Mouse (Mus musculus) hindbrain, embryonic 10.5 days (tissue): ENCODE results near the gene Pde6g. TPM values are rescaled to one million over a fixed set of nuclear protein-coding genes. Genes with fewer than 3 reads are reported as not detected.

ENCODE experiments used
- DNase-seq: peaks from one replicate; pipeline ENCODE4 v3.0.0-alpha.2; 2017; ENCODE audit warnings: low spot score
- H3K27ac ChIP-seq: fragments of 300-500 bp; sonication (generic); 2 replicates; pipeline ENCODE4 v1.5.1; 2016; ENCODE audit warnings: mild to moderate bottlenecking, moderate library complexity
- H3K27me3 ChIP-seq: fragments of 300-500 bp; sonication (generic); 2 replicates; pipeline ENCODE4 v1.6.1; 2016; ENCODE audit warnings: mild to moderate bottlenecking; ENCODE audit not compliant: poor library complexity, insufficient read depth, severe bottlenecking
- H3K36me3 ChIP-seq: fragments of 300-500 bp; sonication (generic); 2 replicates; pipeline ENCODE4 v1.6.1; 2016; ENCODE audit warnings: mild to moderate bottlenecking, moderate library complexity
- H3K4me1 ChIP-seq: fragments of 300-500 bp; sonication (generic); replicated peaks from 2 replicates; pipeline ENCODE4 v1.6.1; 2016; ENCODE audit warnings: mild to moderate bottlenecking
- H3K4me3 ChIP-seq: fragments of 300-500 bp; sonication (generic); 2 replicates; pipeline ENCODE4 v1.5.1; 2016; ENCODE audit warnings: mild to moderate bottlenecking, moderate library complexity
- H3K9me3 ChIP-seq: fragments of 300-500 bp; sonication (generic); 2 replicates; pipeline ENCODE4 v1.6.1; 2016; ENCODE audit warnings: mild to moderate bottlenecking, moderate library complexity
- WGBS: fragments of 180-500 bp; shearing (Covaris S2); methylation state at CpG from one replicate; pipeline ENCODE4 v1.1.7; 2016; 5-methylcytosine and 5-hydroxymethylcytosine counted together
- polyA plus RNA-seq: library from polyadenylated mRNA; unstranded; fragments of >200 nt; fragmentation: Nextera tagmentation; extraction: Ambion mirVana; gene quantifications from 2 replicates; pipeline ENCODE4 v1.2.1, GENCODE M21; 2016

Pde6g gene
- polyA plus RNA-seq, 1 experiment from 2014 or later, result 0.31 TPM

GRCm38 (mm10) chr11:120490291-120491046 is 37.2 kb upstream of the Pde6g start:
- Histone ChIP-seq H3K27ac (peak overlapping the region; percentile 94), H3K9me3 (no peaks in the 10 kb centered on the region), H3K4me1 (peaks cover 57% of the 10 kb centered on the region), H3K27me3 (no peaks in the 10 kb centered on the region), H3K36me3 (peaks cover 65% of the 10 kb centered on the region), H3K4me3 (peak overlapping the region; percentile 96)
- 40% methylated on average over 4 of the region's 4 CpGs for WGBS
- DNase-seq, result no peak

GRCm38 (mm10) chr11:120489054-120489761 is 35.9 kb upstream of the Pde6g start:
- DNase-seq, result peak; percentile 68
- H3K4me1 ChIP-seq, result peaks cover 64% of the 10 kb centered on the region
- peak overlapping the region; percentile 18 for H3K4me3 ChIP-seq
- H3K27ac ChIP-seq, result peak overlapping the region; percentile 60; the same call in 1 of the 2 replicates
- WGBS, result 66% methylated on average over 4 of the region's 4 CpGs
- H3K36me3 ChIP-seq, result peaks cover 53% of the 10 kb centered on the region
- H3K27me3 ChIP-seq, result no peaks in the 10 kb centered on the region
- H3K9me3 ChIP-seq, result no peaks in the 10 kb centered on the region

GRCm38 (mm10) chr11:120488516-120488915 is 35.2 kb upstream of the Pde6g start:
- Histone ChIP-seq H3K4me1 (peaks cover 64% of the 10 kb centered on the region), H3K36me3 (peaks cover 51% of the 10 kb centered on the region), H3K27me3 (no peaks in the 10 kb centered on the region), H3K9me3 (no peaks in the 10 kb centered on the region), H3K27ac (no peak overlapping the region), H3K4me3 (peak overlapping the region; percentile 9; the same call in 1 of the 2 replicates)
- WGBS, result 83% methylated on average over 4 of the region's 4 CpGs
- no peak for DNase-seq

GRCm38 (mm10) chr11:120485251-120485650 is 32.0 kb upstream of the Pde6g start:
- H3K36me3 ChIP-seq, result peaks cover 83% of the 10 kb centered on the region
- DNase-seq, result no peak
- peak overlapping the region; percentile 97 for H3K27ac ChIP-seq
- no peaks in the 10 kb centered on the region for H3K27me3 ChIP-seq
- H3K9me3 ChIP-seq, result no peaks in the 10 kb centered on the region
- H3K4me1 ChIP-seq, result peaks cover 34% of the 10 kb centered on the region
- peak overlapping the region; percentile 99 for H3K4me3 ChIP-seq
- WGBS, result 15% methylated on average over 10 of the region's 10 CpGs

GRCm38 (mm10) chr11:120484265-120484981 is 31.1 kb upstream of the Pde6g start, which contains the start of gene Mrpl12:
TSS of gene Mrpl12 (plus strand) at chr11:120484613.
- peak; percentile 92 for DNase-seq
- H3K4me3 ChIP-seq, result peak within 1 kb of the TSS; percentile 99
- WGBS, result under 1% methylated on average over 60 of the region's 60 CpGs
- peak within 1 kb of the TSS; percentile 97 for H3K27ac ChIP-seq
- no peaks in the 10 kb centered on the region for H3K27me3 ChIP-seq
- H3K9me3 ChIP-seq, result no peaks in the 10 kb centered on the region
- peaks cover 83% of the 10 kb centered on the region for H3K36me3 ChIP-seq
- H3K4me1 ChIP-seq, result peaks cover 29% of the 10 kb centered on the region

GRCm38 (mm10) chr11:120483448-120483934 is 30.2 kb upstream of the Pde6g start:
- Histone ChIP-seq H3K9me3 (no peaks in the 10 kb centered on the region), H3K4me3 (peak overlapping the region; percentile 99), H3K27ac (peak overlapping the region; percentile 97), H3K36me3 (peaks cover 83% of the 10 kb centered on the region), H3K27me3 (no peaks in the 10 kb centered on the region), H3K4me1 (peaks cover 27% of the 10 kb centered on the region)
- no peak for DNase-seq
- WGBS, result 88% methylated on average over 7 of the region's 7 CpGs

- Histone ChIP-seq H3K4me1 (peaks cover 12% of the 10 kb centered on the region), H3K27ac (no peak overlapping the region), H3K9me3 (no peaks in the 10 kb centered on the region), H3K4me3 (no peak overlapping the region), H3K36me3 (peaks cover 80% of the 10 kb centered on the region), H3K27me3 (no peaks in the 10 kb centered on the region)
- 98% methylated on average over 6 of the region's 6 CpGs for WGBS
- DNase-seq, result no peak
Observed at GRCm38 (mm10) chr11:120472052-120472451, 18.8 kb upstream of the Pde6g start.

GRCm38 (mm10) chr11:120467736-120468092 is 14.4 kb upstream of the Pde6g start:
- no peaks in the 10 kb centered on the region for H3K9me3 ChIP-seq
- H3K4me3 ChIP-seq, result peak overlapping the region; percentile 94
- H3K36me3 ChIP-seq, result peaks cover 69% of the 10 kb centered on the region
- DNase-seq, result no peak
- no peaks in the 10 kb centered on the region for H3K27me3 ChIP-seq
- WGBS, result 2% methylated on average over 33 of the region's 33 CpGs
- H3K27ac ChIP-seq, result peak overlapping the region; percentile 90
- peaks cover 26% of the 10 kb centered on the region for H3K4me1 ChIP-seq

- peak within 1 kb of the TSS; percentile 90 for H3K27ac ChIP-seq
- peak within 1 kb of the TSS; percentile 94 for H3K4me3 ChIP-seq
- H3K4me1 ChIP-seq, result peaks cover 26% of the 10 kb centered on the region
- H3K9me3 ChIP-seq, result no peaks in the 10 kb centered on the region
- peak; percentile 99 for DNase-seq
- H3K27me3 ChIP-seq, result no peaks in the 10 kb centered on the region
- peaks cover 69% of the 10 kb centered on the region for H3K36me3 ChIP-seq
- WGBS, result under 1% methylated on average over 54 of the region's 54 CpGs
Observed at GRCm38 (mm10) chr11:120467051-120467735, 13.9 kb upstream of the Pde6g start, which contains the start of gene Arl16. TSS of gene Arl16 (minus strand) at chr11:120467607.

GRCm38 (mm10) chr11:120465521-120465920 is 12.2 kb upstream of the Pde6g start:
- peaks cover 69% of the 10 kb centered on the region for H3K36me3 ChIP-seq
- peaks cover 26% of the 10 kb centered on the region for H3K4me1 ChIP-seq
- H3K9me3 ChIP-seq, result no peaks in the 10 kb centered on the region
- H3K27me3 ChIP-seq, result no peaks in the 10 kb centered on the region
- peak overlapping the region; percentile 94 for H3K4me3 ChIP-seq
- H3K27ac ChIP-seq, result no peak overlapping the region
- no peak for DNase-seq
- 91% methylated on average over 4 of the region's 4 CpGs for WGBS

- 88% methylated on average over 5 of the region's 5 CpGs for WGBS
- H3K27ac ChIP-seq, result no peak overlapping the region
- peaks cover 68% of the 10 kb centered on the region for H3K36me3 ChIP-seq
Observed at GRCm38 (mm10) chr11:120464365-120464764, 11.1 kb upstream of the Pde6g start.

GRCm38 (mm10) chr11:120463536-120463935 is 10.2 kb upstream of the Pde6g start:
- 90% methylated on average over 2 of the region's 2 CpGs for WGBS
- Histone ChIP-seq H3K9me3 (no peaks in the 10 kb centered on the region), H3K27me3 (no peaks in the 10 kb centered on the region), H3K36me3 (peaks cover 67% of the 10 kb centered on the region), H3K4me1 (peaks cover 32% of the 10 kb centered on the region), H3K27ac (no peak overlapping the region), H3K4me3 (no peak overlapping the region)
- no peak for DNase-seq

More at GRCm38 (mm10) chr11:120464365-120464764, 11.1 kb upstream of the Pde6g start:
- no peaks in the 10 kb centered on the region for H3K27me3 ChIP-seq
- no peaks in the 10 kb centered on the region for H3K9me3 ChIP-seq
- H3K4me3 ChIP-seq, result no peak overlapping the region
- H3K4me1 ChIP-seq, result peaks cover 27% of the 10 kb centered on the region
- DNase-seq, result no peak
